Mouse (Mus musculus) liver, adult 2 months (tissue): ENCODE results near the gene Cryab. TPM values are rescaled to one million over a fixed set of nuclear protein-coding genes. Genes with fewer than 3 reads are reported as not detected.

Source experiments
- DNase-seq: peaks from one replicate; pipeline ENCODE4 v3.0.0-alpha.2; 2011; ENCODE audit warnings: low read depth, low spot score; ENCODE audit errors: extremely low read depth
- H3K27ac ChIP-seq: fragments of 200-500 bp; replicated peaks from 2 replicates; pipeline ENCODE4 v1.5.1; 2012; ENCODE audit warnings: low read depth, mild to moderate bottlenecking, control low read depth, inconsistent platforms, low read length; ENCODE audit not compliant: insufficient read depth
- H3K27me3 ChIP-seq: fragments of 200-500 bp; 2 replicates; pipeline ENCODE4 v1.6.1; 2012; ENCODE audit warnings: mild to moderate bottlenecking, moderate library complexity, low read length, inconsistent platforms; ENCODE audit not compliant: control insufficient read depth, insufficient read depth
- H3K36me3 ChIP-seq: fragments of 200-500 bp; 2 replicates; pipeline ENCODE4 v1.6.1; 2012; ENCODE audit warnings: low read length, inconsistent platforms; ENCODE audit not compliant: control insufficient read depth, insufficient read depth
- H3K4me1 ChIP-seq: fragments of 200-500 bp; 2 replicates; pipeline ENCODE4 v1.6.1; 2011; ENCODE audit warnings: low read length; ENCODE audit not compliant: control insufficient read depth, insufficient read depth
- H3K4me3 ChIP-seq: fragments of 200-500 bp; 2 replicates; pipeline ENCODE4 v1.5.1; 2011; ENCODE audit warnings: low read depth, mild to moderate bottlenecking, control low read depth, low read length, moderate library complexity; ENCODE audit not compliant: insufficient read depth
- H3K79me2 ChIP-seq: fragments of 200-500 bp; 2 replicates; pipeline ENCODE4 v1.6.1; 2012; ENCODE audit warnings: inconsistent platforms, mild to moderate bottlenecking, low read length, moderate library complexity; ENCODE audit not compliant: control insufficient read depth, insufficient read depth
- H3K9ac ChIP-seq: fragments of 200-500 bp; 2 replicates; pipeline ENCODE4 v1.6.1; 2012; ENCODE audit warnings: low read depth, mild to moderate bottlenecking, control low read depth, inconsistent platforms, low read length
- CTCF ChIP-seq: fragments of 200-500 bp; IDR thresholded peaks from 2 replicates; pipeline ENCODE4 v1.5.1; 2011; ENCODE audit warnings: low read depth, low read length, control low read depth
- POLR2A ChIP-seq: fragments of 200-500 bp; IDR thresholded peaks from 2 replicates; pipeline ENCODE4 v1.6.1; 2011; ENCODE audit warnings: low read length, control low read depth; ENCODE audit not compliant: insufficient read depth; ENCODE audit errors: extremely low read depth
- WGBS: fragments of 180-500 bp; shearing (Covaris S2); methylation state at CpG from one replicate; pipeline ENCODE4 v1.1.7; 2018; 5-methylcytosine and 5-hydroxymethylcytosine counted together
- polyA plus RNA-seq: library from polyadenylated mRNA; depleted of rRNA; stranded (reverse); fragments of >200 nt; gene quantifications from 2 replicates; pipeline ENCODE4 v1.2.3, GENCODE M21; 2012
- total RNA-seq: library from RNA; depleted of rRNA; stranded (reverse); fragments of >200 nt; gene quantifications from 2 replicates; pipeline ENCODE4 v1.2.3, GENCODE M21; 2014

Cryab gene
- total and polyA plus RNA-seq, 2 experiments, result 2.4 to 5.5 TPM

DNA sequence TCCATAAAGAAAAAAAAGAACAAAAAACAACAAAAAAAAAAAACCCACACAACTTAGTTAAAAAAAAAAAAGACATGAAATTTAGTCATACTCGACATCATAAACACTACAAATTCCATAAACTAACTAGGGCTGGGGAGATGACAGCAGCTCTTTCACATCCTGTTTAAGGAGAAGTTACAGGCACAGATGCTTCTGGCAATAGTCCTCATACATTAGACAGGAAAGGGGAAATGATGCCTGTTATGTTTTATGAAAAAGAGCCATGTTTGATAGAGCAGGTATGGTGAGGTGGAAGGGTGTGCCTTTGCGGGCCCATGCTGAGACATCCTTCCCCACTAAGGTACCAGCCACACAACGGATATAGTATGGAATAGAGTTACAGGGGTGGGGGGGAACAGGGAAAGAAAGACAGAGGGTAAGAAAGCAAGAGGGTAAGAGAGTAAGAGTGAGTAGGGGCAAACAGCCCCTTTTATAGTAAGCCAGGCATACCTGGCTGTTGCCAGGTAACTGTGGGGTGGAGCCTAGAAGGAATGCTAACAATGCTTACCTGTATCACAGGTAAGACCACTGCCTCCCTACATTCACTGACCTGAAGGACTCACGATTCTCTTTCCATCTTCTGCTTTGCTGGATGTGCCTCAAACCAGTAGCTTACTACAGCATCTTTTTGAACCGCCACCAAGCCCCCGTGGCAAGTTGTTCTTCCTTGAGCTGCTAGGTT lies 10.6 kb downstream of the Cryab start:
- H3K4me3 ChIP-seq, result no peak overlapping the region
- TF ChIP-seq POLR2A (no peak), CTCF (no peak)
- 70% methylated on average over 6 of the region's 6 CpGs for WGBS

DNA sequence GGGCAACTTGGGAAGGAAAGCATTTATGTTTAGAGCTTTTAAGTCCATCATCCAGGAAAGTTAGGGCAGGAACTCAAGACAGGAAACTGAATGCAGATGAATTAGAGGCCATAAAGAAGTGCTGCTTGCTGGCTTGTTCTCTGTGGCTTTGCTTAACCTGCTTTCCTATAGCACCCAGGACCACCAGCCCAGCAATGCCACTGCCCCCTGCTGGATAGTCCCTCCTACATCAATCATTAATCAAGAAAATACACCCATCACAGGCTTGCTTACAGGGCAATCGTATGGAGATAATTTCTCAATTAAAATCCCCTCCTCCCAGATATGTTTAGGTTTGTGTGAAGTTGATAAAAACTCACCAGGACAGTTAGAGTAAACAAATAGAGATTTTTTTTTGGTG lies 12.2 kb downstream of the Cryab start:
- H3K4me3 ChIP-seq, result no peak overlapping the region

More for the DNA sequence above, 10.6 kb downstream of the Cryab start:
- no peak for DNase-seq
- Histone ChIP-seq H3K27me3 (no peaks in the 10 kb centered on the region), H3K27ac (no peak overlapping the region), H3K4me1 (no peaks in the 10 kb centered on the region), H3K79me2 (no peaks in the 10 kb centered on the region), H3K36me3 (peaks cover 13% of the 10 kb centered on the region), H3K9ac (no peak overlapping the region)

DNA sequence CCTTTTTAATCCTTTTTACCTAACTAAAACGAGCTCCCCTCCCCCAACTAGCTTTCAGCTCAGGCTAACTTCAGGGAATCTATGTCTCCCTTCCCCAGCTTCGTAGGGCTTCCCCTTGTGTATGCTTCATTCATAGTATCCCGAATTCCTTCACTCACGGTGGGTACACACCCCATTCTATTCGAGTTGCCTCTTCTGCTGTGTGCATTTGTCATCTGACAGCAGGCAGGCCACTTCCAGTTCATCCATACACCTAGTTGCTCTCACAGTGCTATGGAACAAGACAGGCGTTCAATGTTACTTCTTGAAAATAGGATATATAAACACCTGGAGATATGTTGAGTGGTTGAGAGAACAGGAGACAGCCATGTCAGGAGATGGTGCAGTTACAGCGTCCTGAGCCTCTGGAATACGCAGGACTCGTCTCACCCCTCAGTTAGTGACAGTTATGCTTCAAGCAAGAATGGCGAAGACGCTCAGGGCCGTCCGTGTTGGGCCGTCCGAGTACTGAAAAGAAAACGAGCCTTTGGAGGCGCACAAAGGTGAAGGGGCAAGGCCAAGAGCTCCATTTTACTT lies 16.5 kb downstream of the Cryab start:
- WGBS, result 2% methylated on average over 17 of the region's 17 CpGs
- H3K4me1 ChIP-seq, result peaks cover 4% of the 10 kb centered on the region; the same call in 1 of the 2 replicates
- TF ChIP-seq CTCF (no peak), POLR2A (peak; percentile 35; the same call in 1 of the 2 replicates)
- H3K79me2 ChIP-seq, result no peaks in the 10 kb centered on the region
- peaks cover 13% of the 10 kb centered on the region for H3K36me3 ChIP-seq
- peak overlapping the region; percentile 76 for H3K4me3 ChIP-seq
- no peak for DNase-seq
- H3K27me3 ChIP-seq, result no peaks in the 10 kb centered on the region
- H3K9ac ChIP-seq, result peak overlapping the region; percentile 69
- H3K27ac ChIP-seq, result peak overlapping the region; percentile 75

More for the DNA sequence above, 12.2 kb downstream of the Cryab start:
- H3K9ac ChIP-seq, result no peak overlapping the region
- DNase-seq, result no peak
- 75% methylated on average over 1 of the region's 1 CpGs for WGBS
- no peak overlapping the region for H3K27ac ChIP-seq
- no peaks in the 10 kb centered on the region for H3K79me2 ChIP-seq
- no peaks in the 10 kb centered on the region for H3K27me3 ChIP-seq
- H3K36me3 ChIP-seq, result peaks cover 13% of the 10 kb centered on the region
- TF ChIP-seq CTCF, result peak; percentile 54
- TF ChIP-seq POLR2A, result no peak
- no peaks in the 10 kb centered on the region; the same call in 1 of the 2 replicates for H3K4me1 ChIP-seq

DNA sequence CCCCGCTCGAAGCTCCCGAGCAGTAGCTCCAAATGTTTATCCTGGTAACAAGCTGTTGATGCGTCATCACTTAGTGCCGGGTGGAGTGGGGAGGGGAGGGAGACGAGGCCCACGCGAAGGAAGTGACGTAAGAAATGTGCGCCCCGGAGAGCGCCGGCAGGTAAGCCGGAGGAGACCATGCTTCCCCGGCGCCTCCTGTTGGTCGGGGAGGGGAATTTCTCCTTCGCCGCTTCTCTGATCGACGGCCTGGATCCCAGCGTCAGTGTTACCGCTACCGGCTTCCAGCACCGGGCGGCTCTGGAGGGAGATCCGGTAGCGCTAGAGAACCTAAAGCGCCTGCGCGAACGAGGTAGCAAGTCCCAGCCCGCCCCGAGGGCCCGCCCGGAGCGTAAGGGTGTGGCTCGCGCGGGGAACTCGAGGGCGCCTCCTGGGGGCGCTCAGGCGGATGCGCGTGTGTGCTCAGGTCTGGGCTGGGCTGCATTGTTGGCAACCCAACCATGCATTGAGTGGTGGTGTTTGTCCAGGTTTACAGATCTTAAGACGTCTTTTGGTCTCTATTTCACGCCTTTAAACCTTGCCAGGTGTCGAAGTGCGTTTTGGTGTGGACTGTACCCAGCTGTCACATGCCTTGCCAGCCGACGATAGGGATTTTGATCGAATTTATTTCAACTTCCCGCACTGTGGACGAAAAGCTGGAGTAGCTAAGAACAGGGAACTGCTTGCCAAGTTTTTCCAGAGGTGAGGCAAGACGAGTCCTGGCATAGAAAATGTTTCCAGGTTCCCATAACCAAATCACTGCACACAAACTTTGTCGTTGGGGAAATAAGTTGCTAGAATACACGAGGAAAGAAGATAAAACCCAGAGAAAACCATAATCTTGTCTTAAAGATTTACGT lies 17.2 kb downstream of the Cryab start, which contains the start of gene Fdxacb1:
Gene Fdxacb1 (plus strand): TSS at position 130 of the 896 bp plus-strand sequence.
- Histone ChIP-seq H3K27me3 (no peaks in the 10 kb centered on the region), H3K79me2 (no peaks in the 10 kb centered on the region), H3K27ac (peak within 1 kb of the TSS; percentile 98), H3K4me3 (peak within 1 kb of the TSS; percentile 76), H3K36me3 (peaks cover 10% of the 10 kb centered on the region), H3K4me1 (peaks cover 4% of the 10 kb centered on the region; the same call in 1 of the 2 replicates), H3K9ac (peak within 1 kb of the TSS; percentile 83)
- TF ChIP-seq CTCF (peak; percentile 78), POLR2A (peak; percentile 31; the same call in 1 of the 2 replicates)
- 2% methylated on average over 59 of the region's 59 CpGs for WGBS
- DNase-seq, result peak; percentile 95

DNA sequence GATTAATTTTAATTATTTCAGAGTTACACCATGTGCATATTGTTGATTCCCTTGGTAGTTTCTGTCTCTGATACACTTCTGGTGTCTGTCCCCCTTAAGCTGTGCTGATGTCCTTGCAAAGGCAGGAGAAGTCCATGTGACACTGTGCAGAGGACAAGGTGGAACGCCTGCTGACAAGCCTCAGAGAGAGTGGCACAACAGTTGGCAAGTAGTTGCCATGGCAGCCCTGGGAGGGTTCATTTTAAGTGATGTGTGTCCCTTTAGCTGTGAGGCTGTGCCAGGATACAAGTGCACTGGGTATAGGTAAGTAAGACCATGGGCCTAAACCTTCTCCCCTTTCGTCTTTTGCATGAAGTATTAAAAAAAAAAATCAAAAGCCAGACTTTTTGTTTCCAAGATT lies 18.9 kb downstream of the Cryab start:
- Histone ChIP-seq H3K27me3 (no peaks in the 10 kb centered on the region), H3K27ac (no peak overlapping the region), H3K4me3 (no peak overlapping the region), H3K4me1 (peaks cover 11% of the 10 kb centered on the region; the same call in 1 of the 2 replicates), H3K9ac (no peak overlapping the region), H3K79me2 (no peaks in the 10 kb centered on the region), H3K36me3 (no peaks in the 10 kb centered on the region)
- WGBS, result 82% methylated on average over 2 of the region's 2 CpGs
- no peak for DNase-seq
- TF ChIP-seq POLR2A (no peak), CTCF (no peak)
